Mouse (Mus musculus) intestine, embryonic 14.5 days (tissue): ENCODE measurements around the gene Fabp1. TPM values are rescaled to one million over a fixed set of nuclear protein-coding genes. Genes with fewer than 3 reads are reported as not detected.

Source experiments
- ATAC-seq: fragments of 200-750 bp; cut with Nextera tagmentation; replicated peaks from 2 replicates; pipeline ENCODE4 v1.8.0; 2017; ENCODE audit warnings: low read depth, moderate number of reproducible peaks, moderate TSS enrichment, moderate library complexity; ENCODE audit not compliant: low FRiP score, low TSS enrichment
- DNase-seq: peaks from one replicate; pipeline ENCODE4 v3.0.0-alpha.2; 2018; ENCODE audit warnings: low spot score
- H3K27ac ChIP-seq: fragments of 300-500 bp; sonication (generic); 2 replicates; pipeline ENCODE4 v1.5.1; 2014; ENCODE audit warnings: low read depth, mild to moderate bottlenecking, control low read depth
- H3K27me3 ChIP-seq: fragments of 300-500 bp; sonication (generic); replicated peaks from 2 replicates; pipeline ENCODE4 v1.6.1; 2014; ENCODE audit warnings: low read length, control low read depth; ENCODE audit not compliant: control insufficient read depth, insufficient read depth
- H3K36me3 ChIP-seq: fragments of 300-500 bp; sonication (generic); 2 replicates; pipeline ENCODE4 v1.6.1; 2014; ENCODE audit warnings: low read length, control low read depth; ENCODE audit not compliant: control insufficient read depth, insufficient read depth
- H3K4me1 ChIP-seq: fragments of 300-500 bp; sonication (generic); replicated peaks from 2 replicates; pipeline ENCODE4 v1.6.1; 2014; ENCODE audit warnings: low read length, control low read depth, mixed read lengths; ENCODE audit not compliant: control insufficient read depth, insufficient read depth
- H3K4me2 ChIP-seq: fragments of 300-500 bp; sonication (generic); 2 replicates; pipeline ENCODE4 v1.6.1; 2014; ENCODE audit warnings: low read length
- H3K4me3 ChIP-seq: fragments of 300-500 bp; sonication (generic); 2 replicates; pipeline ENCODE4 v1.5.1; 2014; ENCODE audit warnings: low read depth, low read length, control low read depth, mixed read lengths
- H3K9ac ChIP-seq: fragments of 300-500 bp; sonication (generic); 2 replicates; pipeline ENCODE4 v1.6.1; 2014; ENCODE audit warnings: mild to moderate bottlenecking, low read length
- H3K9me3 ChIP-seq: fragments of 300-500 bp; sonication (generic); 2 replicates; pipeline ENCODE4 v1.6.1; 2016; ENCODE audit warnings: low read length, control low read depth; ENCODE audit not compliant: control insufficient read depth
- WGBS: fragments of 180-500 bp; shearing (Covaris S2); extraction: QIAGEN DNeasy Blood & Tissue Kit; methylation state at CpG from one replicate; pipeline ENCODE4 v1.1.7; 2014; 5-methylcytosine and 5-hydroxymethylcytosine counted together
- polyA plus RNA-seq: library from polyadenylated mRNA; unstranded; fragments of >200 nt; fragmentation: Nextera tagmentation; extraction: Ambion mirVana; gene quantifications from 2 replicates; pipeline ENCODE4 v1.2.1, GENCODE M21; 2014

The Fabp1 gene
- polyA plus RNA-seq, 1 experiment from 2014 or later, result 153 TPM

DNA sequence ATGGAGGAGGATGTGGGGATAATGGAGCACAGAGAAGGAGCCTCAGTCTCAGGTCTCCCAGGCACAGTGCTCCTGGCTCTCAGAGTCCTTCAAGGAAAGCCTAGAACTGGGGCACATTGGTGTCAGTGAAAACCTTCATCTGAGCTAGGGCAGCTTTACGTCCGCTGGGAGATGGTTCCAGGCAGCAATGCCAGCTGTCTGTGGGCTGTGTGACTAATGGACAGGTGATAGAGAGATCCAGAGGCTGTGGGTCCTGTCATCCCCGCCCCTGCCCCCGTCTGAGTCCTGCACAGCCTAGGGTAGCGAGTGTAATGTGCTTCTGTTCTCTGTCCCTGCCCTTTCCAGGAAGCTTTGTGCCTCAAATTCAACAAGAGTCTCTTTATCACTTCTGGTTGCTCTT, 2.3 kb downstream of the Fabp1 start:
- Histone ChIP-seq H3K9me3 (no peaks in the 10 kb centered on the region), H3K9ac (no peak overlapping the region), H3K27me3 (no peaks in the 10 kb centered on the region), H3K4me2 (no peak overlapping the region), H3K4me3 (no peak overlapping the region), H3K36me3 (no peaks in the 10 kb centered on the region), H3K27ac (no peak overlapping the region), H3K4me1 (no peaks in the 10 kb centered on the region)
- no peak for ATAC-seq
- 48% methylated on average over 5 of the region's 5 CpGs for WGBS
- DNase-seq, result peak; percentile 48

DNA sequence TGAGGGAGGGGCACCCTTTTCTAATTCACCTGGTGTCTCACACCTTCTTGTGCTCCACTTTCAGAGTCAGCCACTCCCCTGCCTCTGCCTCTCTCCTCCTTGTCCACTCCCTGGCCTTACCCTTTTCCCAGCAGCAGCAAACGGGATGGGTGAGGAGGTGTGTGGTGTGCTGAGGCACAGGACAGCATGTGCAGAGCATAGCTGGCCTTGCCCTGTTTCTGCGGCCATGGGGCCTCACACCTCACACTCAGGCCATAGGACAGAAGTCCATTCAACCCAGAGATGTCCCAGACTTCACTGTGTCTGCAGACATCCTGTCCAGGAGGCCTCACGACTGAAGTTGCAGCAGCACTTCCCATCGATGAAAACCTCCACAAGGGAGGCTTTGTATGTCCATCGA, 4.0 kb downstream of the Fabp1 start:
- Histone ChIP-seq H3K36me3 (no peaks in the 10 kb centered on the region), H3K4me1 (no peaks in the 10 kb centered on the region), H3K9ac (no peak overlapping the region), H3K9me3 (no peaks in the 10 kb centered on the region), H3K4me3 (no peak overlapping the region), H3K27ac (no peak overlapping the region), H3K27me3 (no peaks in the 10 kb centered on the region), H3K4me2 (no peak overlapping the region)
- ATAC-seq (no peak), DNase-seq (peak; percentile 21)
- WGBS, result 81% methylated on average over 5 of the region's 5 CpGs

DNA sequence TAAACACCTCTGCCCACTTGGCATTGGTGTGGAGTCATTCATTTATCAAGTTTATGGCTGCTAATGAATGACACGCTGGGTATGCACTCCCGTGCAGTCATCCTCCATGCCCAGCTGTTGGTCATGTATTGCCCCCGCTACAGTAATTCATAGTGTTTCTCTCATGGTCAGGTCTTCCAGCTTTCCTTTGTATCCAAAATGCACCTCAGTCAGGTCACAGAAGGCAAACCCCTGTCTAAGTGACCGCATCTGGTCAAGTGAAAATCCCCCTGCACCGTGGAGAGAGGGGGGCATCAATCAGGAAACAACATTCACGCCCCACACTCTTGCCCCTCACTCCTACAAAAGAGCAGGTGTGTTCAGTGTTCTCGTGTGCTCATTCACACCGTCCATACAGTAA, 4.5 kb downstream of the Fabp1 start:
- no peaks in the 10 kb centered on the region for H3K36me3 ChIP-seq
- H3K9me3 ChIP-seq, result no peaks in the 10 kb centered on the region
- no peak overlapping the region for H3K27ac ChIP-seq
- WGBS, result 88% methylated on average over 8 of the region's 8 CpGs
- no peak overlapping the region for H3K9ac ChIP-seq
- H3K4me1 ChIP-seq, result no peaks in the 10 kb centered on the region
- H3K27me3 ChIP-seq, result no peaks in the 10 kb centered on the region
- H3K4me2 ChIP-seq, result no peak overlapping the region
- DNase-seq (peak; percentile 15), ATAC-seq (no peak)
- no peak overlapping the region for H3K4me3 ChIP-seq

DNA sequence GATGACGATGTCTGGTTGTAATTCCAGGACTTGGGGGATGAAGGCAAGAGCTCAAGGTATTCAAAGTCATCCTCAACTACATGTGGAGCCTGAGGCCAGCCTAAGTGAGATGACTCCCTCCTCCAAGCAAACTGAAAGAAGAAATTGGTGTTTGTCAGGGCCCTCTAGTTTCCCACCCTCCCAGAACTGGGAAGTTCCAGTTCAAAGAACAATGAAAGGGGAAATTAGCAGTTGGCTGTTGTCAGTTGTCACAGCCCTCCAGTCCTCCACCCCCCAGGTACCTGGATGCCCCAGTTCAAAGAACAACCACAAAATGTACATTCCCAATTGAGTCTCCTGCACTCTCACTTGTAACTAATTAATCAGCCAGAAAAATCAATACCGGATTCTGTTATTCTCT, 9.1 kb downstream of the Fabp1 start:
- WGBS, result 81% methylated on average over 2 of the region's 2 CpGs

DNA sequence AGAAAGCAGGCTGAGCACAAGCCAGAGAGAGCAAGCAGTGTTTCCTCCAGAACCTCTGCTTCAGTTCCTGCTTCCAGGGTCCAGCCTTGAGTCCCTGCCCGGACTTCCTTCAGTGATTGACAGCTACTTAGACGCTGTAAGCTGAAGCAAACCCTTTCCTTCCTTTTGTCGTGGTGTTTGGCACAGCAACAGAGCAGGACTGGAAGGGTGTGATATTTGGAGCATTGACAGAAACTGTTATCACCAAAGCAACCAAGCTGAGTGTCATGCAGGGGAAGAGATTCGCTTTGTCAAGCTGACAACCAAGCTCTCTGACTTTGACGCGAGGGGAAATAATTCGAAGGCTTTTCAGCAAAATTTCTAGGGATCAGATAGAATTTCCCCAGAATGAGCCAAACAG, 12.3 kb downstream of the Fabp1 start:
- peak; percentile 25 for DNase-seq
- Histone ChIP-seq H3K27me3 (no peaks in the 10 kb centered on the region), H3K27ac (no peak overlapping the region), H3K36me3 (no peaks in the 10 kb centered on the region), H3K4me2 (no peak overlapping the region), H3K4me3 (no peak overlapping the region), H3K9me3 (no peaks in the 10 kb centered on the region), H3K9ac (no peak overlapping the region), H3K4me1 (no peaks in the 10 kb centered on the region)
- WGBS, result 72% methylated on average over 7 of the region's 7 CpGs
- no peak for ATAC-seq

More for the DNA sequence above, 9.1 kb downstream of the Fabp1 start:
- no peak for DNase-seq
- Histone ChIP-seq H3K27ac (no peak overlapping the region), H3K9ac (no peak overlapping the region), H3K4me1 (no peaks in the 10 kb centered on the region), H3K36me3 (no peaks in the 10 kb centered on the region), H3K9me3 (no peaks in the 10 kb centered on the region), H3K27me3 (no peaks in the 10 kb centered on the region), H3K4me3 (no peak overlapping the region), H3K4me2 (no peak overlapping the region)
- no peak for ATAC-seq

DNA sequence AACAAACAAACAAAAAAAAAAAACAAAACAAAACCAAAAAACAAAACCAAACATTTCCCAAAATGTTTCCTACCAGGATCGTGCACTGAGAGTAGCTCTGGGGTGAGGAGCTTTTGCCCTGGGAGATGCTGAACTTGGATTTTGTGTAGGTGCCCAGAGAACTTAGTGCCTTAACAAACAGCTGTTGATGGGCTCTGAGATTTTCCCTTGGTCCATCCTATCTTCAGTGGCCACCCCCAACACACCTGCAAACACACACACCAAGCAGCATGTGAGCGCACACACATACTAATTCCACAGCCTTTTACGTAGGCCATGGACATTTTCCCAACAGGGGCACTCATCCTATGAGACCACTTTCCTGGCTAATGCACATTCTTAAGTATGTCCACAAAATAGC, 12.8 kb downstream of the Fabp1 start:
- 94% methylated on average over 3 of the region's 3 CpGs for WGBS
- Histone ChIP-seq H3K9me3 (no peaks in the 10 kb centered on the region), H3K4me3 (no peak overlapping the region), H3K4me2 (no peak overlapping the region), H3K4me1 (no peaks in the 10 kb centered on the region), H3K36me3 (no peaks in the 10 kb centered on the region), H3K27ac (no peak overlapping the region), H3K9ac (no peak overlapping the region), H3K27me3 (no peaks in the 10 kb centered on the region)
- DNase-seq, result peak; percentile 3
- no peak for ATAC-seq

DNA sequence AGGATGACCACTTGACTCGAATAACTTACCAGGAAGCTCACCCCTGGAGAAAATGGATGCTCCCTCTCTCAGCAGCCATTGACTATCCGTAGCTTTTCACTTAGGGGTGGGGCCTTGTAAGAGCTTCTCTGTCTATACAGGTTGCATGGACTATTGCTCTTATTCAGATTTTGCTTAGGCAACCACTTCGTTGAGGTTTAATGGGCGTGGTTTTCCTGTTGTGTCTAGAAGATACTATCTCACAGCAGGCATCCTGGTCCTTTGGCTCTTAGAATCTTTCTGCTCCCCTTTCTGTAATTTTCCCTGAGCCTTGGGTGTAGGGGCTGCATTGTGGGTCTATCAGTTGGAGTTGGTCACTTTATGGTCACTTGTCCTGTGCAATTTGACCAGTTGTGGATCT, 21.9 kb downstream of the Fabp1 start:
- Histone ChIP-seq H3K9me3 (no peaks in the 10 kb centered on the region), H3K27ac (no peak overlapping the region), H3K9ac (no peak overlapping the region), H3K36me3 (no peaks in the 10 kb centered on the region), H3K4me2 (no peak overlapping the region), H3K4me1 (no peaks in the 10 kb centered on the region), H3K4me3 (no peak overlapping the region), H3K27me3 (no peaks in the 10 kb centered on the region)
- no peak for ATAC-seq
- 85% methylated on average over 4 of the region's 4 CpGs for WGBS
- DNase-seq, result no peak

DNA sequence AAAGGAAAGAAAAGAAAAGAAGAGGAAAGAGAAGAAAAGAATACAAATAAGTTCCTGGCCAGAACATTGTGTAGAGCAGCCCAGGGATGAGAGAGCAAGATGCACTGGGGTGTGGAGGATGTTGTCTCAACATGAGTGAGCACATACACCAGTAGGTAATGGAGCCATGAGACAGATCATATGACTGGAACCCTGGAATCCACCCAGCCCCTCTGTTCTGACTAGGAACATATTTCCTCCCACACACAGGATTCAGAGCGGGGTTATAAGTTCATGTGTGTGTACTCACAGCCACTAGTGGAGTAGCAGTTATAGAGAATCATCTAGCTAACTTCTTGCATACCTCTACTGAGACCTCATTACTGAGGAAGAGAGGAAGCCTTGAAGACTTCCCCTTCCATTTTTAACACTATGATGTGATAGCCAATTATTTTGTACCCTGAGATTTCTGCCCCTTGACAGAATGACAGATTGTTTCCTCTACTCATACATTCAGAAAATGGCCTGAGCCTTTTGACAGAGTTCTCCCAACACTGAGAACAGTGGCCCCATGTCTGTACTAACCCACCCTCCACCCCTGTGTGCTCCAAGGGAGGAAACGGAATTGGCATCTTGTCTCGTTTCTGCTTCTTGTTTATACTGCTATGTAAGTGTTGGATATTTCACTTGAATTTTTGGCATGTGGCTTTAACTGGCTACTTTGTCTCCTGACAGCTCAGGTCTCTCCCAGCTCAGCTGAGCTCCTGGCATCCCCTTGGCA, 24.7 kb downstream of the Fabp1 start:
- H3K4me2 ChIP-seq, result no peak overlapping the region
- H3K9ac ChIP-seq, result no peak overlapping the region
- ATAC-seq, result no peak
- no peak overlapping the region for H3K4me3 ChIP-seq
- 49% methylated on average over 3 of the region's 3 CpGs for WGBS
- no peaks in the 10 kb centered on the region for H3K9me3 ChIP-seq
- H3K27me3 ChIP-seq, result no peaks in the 10 kb centered on the region
- H3K27ac ChIP-seq, result no peak overlapping the region
- H3K4me1 ChIP-seq, result no peaks in the 10 kb centered on the region
- DNase-seq, result no peak
- H3K36me3 ChIP-seq, result no peaks in the 10 kb centered on the region

DNA sequence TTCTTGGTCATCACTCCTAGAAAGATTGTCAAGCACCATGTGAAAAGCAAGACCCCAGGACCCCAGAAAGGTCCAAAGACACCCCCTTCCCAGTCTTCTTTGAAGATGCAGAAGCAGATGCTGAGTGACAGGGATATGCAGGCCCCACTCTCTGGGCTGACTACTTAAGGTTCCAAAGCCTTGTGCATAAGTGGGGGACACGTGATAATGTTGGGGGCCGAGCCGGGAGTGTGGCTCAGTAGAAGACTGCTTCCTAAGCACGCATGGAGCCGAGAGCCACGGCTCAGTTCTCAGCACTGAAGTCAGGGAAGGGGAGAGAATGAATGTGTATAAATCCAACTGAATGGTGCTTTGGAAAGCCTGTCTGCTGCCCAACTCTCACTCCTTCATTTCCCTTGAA, 26.9 kb downstream of the Fabp1 start:
- no peak overlapping the region for H3K4me2 ChIP-seq
- H3K9ac ChIP-seq, result no peak overlapping the region
- no peaks in the 10 kb centered on the region for H3K9me3 ChIP-seq
- no peaks in the 10 kb centered on the region for H3K27me3 ChIP-seq
- H3K4me1 ChIP-seq, result no peaks in the 10 kb centered on the region
- 29% methylated on average over 6 of the region's 6 CpGs for WGBS
- no peaks in the 10 kb centered on the region for H3K36me3 ChIP-seq
- ATAC-seq, result no peak
- H3K27ac ChIP-seq, result no peak overlapping the region
- DNase-seq, result no peak
- H3K4me3 ChIP-seq, result no peak overlapping the region
